Mouse (Mus musculus) left cerebral cortex, postnatal 10 days (tissue): ENCODE results near the gene Bpifa5. TPM values are rescaled to one million over a fixed set of nuclear protein-coding genes. Genes with fewer than 3 reads are reported as not detected.
A peak's percentile ranks its signal among the peaks of the same experiment; 100 is the strongest.
"Not testable (repeated sequence)": the region's sequence is repeated elsewhere in the genome, so short reads cannot be mapped to it uniquely, and the experiment has no call there.

Source experiments
- DNase-seq, 2 experiments: peaks; one replicate each; pipeline ENCODE4 v3.0.0; 2021 to 2022; ENCODE audit warnings: low spot score in 2 of 2, mixed read lengths in 1 of 2; ENCODE audit errors: extremely low spot score in 1 of 2
- intact Hi-C: fragments of 180-260 bp; cut with DNase I; formaldehyde crosslinking; loops from one replicate; pipeline ENCODE4 v1.15.1; 2025
- total RNA-seq, 2 experiments: library from RNA; stranded (reverse); gene quantifications; 2 replicates each; pipeline ENCODE4 v1.2.3; 2021

The Bpifa5 gene
- total RNA-seq: not detected

DNA sequence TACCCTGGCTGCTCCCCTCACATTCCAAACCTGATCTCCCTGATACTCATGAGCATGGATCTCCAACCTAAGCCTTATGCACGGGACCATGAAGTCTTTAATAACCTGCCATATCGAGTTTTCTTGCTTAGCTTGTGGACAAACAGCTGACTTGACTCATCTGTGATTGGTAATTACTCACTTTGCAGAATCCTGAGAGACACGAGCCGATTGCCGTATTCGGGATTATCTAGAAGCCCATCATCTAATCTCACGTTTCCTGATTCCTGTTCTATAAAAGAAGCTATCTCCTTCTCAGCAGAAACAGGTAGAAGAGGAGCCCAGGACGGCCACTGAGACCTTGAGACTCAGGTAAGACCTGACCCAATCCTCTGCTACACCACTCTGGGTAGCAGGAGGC lies at the start of gene Bpifa5:
TSS of gene Bpifa5 (plus strand) at position 301 of the 400 bp plus-strand sequence.
- DNase-seq: no peak
- intact Hi-C loops: no loop called here

DNA sequence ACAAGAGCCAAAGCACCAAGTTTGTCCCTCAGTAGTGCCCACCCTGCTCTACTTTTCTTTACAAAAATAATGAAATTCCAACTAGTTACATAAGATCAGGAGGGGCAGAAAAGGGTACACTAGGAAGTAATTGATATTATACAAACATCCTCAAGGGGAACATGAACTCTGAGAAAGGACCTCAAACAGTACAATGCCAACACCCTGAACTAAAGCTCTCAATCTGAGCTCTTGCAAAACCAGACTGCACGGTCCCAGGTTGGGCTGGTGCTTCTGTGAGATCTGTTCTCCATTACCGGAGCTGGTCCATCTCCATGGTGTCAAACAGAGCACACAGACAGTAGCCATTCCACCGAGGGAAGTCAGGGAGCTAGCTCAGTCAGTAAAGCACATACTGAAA lies 45.0 kb upstream of the Bpifa5 start:
- intact Hi-C loops: no loop called here
- DNase-seq: no peak

DNA sequence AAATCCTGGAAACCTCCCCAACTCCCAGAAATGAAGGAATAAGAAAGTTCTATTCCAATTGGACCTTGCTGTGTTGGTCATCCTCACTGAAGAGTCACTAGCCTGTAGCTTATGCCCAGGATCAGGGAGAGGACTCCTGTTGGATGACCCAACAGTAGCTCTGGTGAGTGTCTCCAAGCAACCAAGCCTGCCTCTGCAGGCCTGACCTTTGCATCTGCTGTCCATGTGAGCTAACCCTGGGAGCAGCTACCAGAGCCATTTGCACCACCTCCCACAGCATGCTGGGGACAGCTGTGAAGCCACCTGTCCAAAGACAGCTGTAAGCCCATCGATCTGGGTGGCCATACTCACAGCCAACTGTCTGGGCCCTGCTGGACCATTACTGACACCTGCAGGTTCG lies 32.3 kb upstream of the Bpifa5 start, which contains the start of gene Bpifa3:
TSS of gene Bpifa3 (plus strand) at position 217 of the 400 bp plus-strand sequence.
- intact Hi-C loops: no loop called here

DNA sequence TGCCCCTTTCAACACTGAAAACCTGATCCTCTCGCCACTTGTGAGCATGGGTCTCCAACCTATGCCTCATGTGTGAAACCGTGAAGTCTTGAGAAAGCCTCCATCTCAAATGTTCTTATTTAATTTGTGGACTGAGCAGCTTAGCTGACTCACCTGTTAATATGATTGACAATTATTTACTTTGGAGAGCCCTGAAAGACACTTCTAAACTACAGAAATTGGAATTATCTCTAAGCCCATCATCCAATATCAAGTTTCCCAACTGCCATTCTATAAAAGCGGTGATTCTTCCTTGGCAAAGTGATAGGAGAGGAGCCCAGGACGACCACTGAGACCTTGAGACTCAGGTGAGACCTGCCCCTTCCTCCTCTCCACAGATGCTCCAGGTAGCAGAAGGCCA lies 19.8 kb upstream of the Bpifa5 start, which contains the start of gene Bpifa1:
TSS of gene Bpifa1 (plus strand) at position 301 of the 400 bp plus-strand sequence.
- intact Hi-C loops: no loop called here
- DNase-seq: no peak

More for the DNA sequence above, 32.3 kb upstream of the Bpifa5 start, which contains the start of gene Bpifa3:
- DNase-seq: no peak

DNA sequence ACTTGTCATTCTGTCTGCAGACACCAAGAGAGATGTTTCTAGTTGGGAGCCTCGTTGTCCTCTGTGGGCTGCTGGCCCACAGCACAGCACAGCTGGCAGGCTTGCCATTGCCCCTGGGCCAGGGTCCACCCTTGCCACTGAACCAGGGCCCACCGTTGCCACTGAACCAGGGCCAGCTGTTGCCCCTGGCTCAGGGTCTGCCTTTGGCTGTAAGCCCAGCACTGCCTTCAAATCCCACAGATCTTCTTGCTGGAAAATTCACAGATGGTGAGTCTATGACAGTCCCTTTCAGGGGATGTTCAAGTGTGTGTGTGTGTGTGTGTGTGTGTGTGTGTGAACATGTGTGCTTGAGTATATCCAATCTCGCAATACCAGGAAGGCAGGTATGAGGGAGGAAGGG lies 18.7 kb upstream of the Bpifa5 start:
- intact Hi-C loops: no loop called here
- DNase-seq: peak; percentile 13 to 37

DNA sequence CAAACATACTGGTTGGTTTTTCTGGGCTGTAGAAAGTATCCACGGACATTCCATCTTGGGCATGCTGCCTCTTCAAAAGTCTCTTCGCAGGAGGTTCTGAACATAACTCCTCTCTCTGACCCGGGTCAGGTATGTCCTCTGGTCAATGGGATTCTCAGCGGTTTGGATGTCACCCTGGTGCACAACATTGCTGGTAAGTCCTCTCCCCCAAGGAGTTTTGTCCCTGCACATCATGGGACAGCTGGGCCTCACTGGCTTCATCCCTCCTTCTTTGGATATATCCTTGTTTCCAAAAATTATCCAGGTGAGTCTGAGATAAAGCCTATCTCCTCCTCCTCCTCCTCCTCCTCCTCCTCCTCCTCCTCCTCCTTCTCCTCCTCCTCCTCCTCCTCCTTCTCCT lies 14.9 kb upstream of the Bpifa5 start:
- intact Hi-C loops: no loop called here
- DNase-seq: no peak

DNA sequence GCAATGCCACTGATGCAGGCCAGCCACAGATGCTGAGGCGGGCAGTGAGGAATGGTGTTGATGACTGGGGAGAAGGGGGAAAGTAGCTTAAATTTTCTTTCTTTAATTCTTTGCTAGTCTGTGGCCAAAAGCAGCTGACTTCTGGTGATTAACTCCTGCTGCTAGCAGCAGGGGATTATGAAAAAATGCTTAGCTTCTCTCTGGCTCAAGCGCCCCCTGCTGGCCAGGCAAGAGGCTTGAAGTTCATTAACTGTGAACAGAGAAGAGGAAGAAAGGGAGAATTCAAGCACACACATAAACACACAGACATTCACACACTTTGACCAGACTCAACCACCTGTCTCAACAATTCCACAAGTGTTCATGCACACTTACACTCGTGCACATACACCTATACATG lies 4.0 kb upstream of the Bpifa5 start:
- peak; percentile 5 to 49 for DNase-seq
- intact Hi-C loops: no loop called here

DNA sequence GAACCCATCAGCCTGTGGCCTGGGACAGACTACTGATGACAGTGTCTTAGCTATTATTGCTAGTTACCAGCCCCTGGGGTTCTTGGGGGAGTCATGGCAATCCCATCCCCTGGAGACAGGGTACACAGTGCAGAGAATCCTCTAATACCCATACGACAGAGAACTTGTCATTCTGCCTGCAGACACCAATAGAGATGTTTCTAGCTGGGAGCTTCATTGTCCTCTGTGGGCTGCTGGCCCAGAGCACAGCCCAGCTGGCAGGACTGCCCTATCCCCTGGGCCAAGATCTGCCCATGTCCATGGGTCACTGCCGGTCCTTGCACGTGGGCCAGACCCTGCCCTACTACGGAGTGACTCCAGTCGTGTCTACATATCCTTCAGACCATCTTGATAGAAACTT lies 899 bp downstream of the Bpifa5 start:
- intact Hi-C loops: no loop called here
- DNase-seq: no peak

DNA sequence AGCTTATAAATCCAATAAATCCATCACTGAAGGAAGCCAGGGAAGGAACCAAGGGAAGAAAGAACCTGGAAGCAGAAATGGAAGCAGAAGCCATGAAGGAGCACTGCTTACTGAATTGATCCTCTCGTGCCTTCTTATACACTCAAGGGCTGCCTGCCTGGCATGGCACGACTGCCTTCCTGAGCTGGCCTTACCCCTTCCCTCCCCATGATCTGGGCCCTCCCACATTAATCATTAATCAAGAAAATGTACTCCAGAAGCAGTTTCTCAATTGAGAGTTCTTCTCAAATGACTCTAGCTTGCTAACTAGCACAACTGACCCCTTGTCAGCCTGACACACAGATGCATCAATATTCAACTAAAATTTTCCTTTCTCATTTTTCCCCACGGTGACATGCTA lies 6.8 kb downstream of the Bpifa5 start:
- no peak for DNase-seq
- intact Hi-C loops: no loop called here

DNA sequence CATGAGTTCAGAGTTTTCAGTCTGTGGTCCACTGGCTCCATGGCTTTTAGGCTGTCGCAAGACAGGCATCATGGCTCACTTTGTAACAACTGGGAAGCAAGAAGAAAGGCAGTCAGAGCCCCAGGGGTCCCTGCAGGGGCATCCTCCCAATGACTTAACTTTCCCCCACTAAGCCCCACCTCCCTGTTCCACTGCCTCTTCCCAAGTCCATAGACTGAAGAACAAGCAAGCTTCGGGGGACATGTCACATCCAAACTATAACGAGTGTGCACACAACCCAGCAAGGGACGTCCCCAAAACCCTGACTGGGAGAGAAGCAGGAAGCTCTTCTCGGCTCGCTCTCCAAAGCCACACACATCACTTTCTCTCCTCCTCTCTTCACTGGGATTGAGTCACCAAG lies 9.2 kb downstream of the Bpifa5 start:
- DNase-seq: no peak
- intact Hi-C loops: no loop called here

DNA sequence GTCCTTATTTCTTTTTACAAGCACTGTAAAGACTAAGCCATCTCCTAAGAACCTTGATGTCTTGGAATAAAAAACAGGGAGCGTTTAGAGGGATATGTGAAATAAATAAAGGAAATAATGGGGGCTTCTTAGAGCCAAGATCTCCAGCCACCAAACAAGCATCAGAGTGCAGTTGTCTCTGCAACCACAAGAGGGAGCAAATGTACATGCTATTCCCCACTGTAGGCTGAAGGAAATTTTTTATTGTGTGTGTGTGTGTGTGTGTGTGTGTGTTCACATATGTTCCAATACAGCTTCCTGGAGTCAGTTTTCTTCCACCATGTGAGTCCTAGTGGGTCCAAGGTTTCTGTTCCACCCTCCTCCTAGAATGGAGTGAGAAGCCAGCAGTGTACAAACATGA lies 10.9 kb downstream of the Bpifa5 start:
- intact Hi-C loops: no loop called here
- peak; percentile 43 to 44 for DNase-seq

DNA sequence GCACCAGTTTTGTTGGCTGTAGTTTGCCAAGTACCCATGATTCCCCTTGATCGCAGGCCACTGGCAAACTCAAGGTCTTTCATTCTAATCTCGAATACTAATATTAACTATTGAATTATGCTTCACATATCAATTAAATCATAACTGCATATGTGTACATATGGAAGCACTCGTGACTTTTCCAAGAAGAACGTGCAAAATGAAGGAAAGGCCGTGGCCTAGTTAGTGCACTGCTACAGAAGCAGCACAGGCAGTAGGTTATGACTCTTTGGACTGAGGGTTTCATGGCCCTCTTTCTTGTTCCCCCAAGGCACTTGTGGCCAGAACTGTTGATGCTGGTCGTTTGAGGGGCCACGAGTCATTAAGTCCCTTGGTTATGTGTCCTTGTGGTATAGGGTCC lies 19.5 kb downstream of the Bpifa5 start:
- DNase-seq, intact Hi-C loops: not testable (repeated sequence)

DNA sequence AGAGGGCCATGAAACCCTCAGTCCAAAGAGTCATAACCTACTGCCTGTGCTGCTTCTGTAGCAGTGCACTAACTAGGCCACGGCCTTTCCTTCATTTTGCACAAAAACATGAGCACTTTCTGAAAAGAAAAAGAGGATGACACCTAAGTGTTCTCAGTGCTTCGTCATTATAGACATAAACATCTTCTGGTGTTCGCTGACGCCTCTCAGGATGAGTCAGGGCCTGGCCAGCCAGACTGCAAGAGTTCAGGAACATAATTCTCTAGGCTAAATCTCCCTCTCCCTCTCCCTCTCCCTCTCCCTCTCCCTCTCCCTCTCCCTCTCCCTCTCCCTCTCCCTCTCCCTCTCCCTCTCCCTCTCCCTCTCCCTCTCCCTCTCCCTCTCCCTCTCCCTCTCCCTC lies 20.7 kb downstream of the Bpifa5 start:
- DNase-seq, intact Hi-C loops: not testable (repeated sequence)

DNA sequence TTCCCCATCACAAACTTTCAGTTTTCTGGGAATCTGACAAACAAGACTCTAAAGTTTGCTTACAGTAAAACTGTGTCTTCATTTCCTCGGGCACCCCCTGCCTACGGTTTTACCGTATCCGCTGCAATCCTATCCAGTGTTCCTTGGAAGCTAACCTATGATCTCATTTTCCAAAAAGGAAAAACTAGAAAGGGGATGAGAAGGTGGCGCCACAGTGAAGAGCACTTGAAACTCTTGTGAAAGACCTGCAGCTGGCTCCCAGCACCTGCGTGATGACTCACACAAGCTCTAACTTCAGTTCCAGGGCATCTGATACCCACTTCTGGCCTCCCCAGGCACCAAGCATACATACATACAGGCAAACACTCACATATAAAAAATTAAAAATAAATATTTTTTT lies 22.9 kb downstream of the Bpifa5 start:
- DNase-seq: no peak
- intact Hi-C loops: no loop called here

DNA sequence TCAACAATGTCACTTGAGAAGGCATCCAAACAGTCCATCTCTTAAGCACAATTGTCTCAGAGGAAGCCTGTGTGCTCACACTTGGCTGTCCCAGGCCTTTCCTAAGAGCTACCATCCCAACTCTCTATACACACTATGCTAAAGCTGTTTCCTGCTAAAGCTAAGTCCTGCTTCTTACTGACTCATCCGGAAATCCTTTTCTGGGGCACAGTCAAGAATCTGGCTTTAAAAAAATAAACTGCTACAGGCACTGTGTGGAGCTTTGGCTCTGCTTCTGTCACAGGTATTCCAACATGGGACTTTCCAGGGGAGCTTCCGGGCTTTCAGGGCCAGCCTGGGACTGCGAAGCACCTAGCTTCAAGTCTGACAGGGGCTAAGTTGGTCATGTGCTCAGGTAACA lies 23.3 kb downstream of the Bpifa5 start:
- intact Hi-C loops: no loop called here
- peak in 1 of 2 experiments; percentile 46 for DNase-seq

DNA sequence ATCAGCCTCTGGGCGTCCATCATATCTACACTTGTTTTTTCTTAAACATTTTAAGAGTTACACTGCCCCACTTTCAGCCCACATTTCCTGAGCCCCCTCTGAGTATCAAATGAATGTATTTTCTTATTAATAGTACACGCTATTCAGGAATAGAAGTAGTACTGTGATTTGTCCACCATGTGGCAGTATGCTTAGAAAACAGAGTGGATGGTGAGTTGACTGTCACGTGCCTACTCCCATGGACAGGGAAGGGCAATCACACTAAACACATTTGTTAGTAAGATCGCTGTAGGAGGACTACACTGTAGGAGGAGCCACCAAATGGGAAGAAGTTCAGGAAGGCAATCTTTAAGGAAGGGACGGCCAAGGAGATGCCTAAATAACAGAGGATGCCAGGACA lies 25.1 kb downstream of the Bpifa5 start:
- peak in 1 of 2 experiments; percentile 6 for DNase-seq
- intact Hi-C loops: no loop called here

DNA sequence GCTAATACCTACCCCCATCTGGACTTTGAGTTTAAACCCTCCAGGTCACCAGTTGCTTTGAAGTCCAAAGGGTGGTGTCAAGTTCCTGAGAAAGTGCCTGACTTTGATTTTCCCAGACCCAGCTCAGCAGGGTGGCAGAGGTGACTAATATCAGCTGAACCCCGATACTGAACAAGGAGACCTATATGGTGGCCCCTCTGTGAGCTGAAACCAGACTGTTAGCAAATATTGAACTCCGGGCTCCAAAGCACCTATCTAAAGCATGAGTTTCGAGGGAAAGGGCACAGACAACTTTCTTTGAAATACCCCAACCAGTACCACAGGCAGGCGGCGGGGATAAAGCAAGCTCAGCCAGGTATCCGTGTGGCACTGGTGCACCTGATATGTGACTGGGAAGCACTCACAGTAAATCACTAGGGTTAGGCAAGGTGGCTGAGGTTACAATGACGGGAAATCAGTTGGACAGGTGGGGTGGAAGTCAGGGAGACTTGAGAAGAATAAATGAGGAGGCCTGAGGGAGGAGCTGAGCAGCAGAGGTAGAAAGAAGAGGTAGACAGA lies 27.5 kb downstream of the Bpifa5 start:
- intact Hi-C loops: no loop called here
- peak in 1 of 2 experiments; percentile 7 for DNase-seq

DNA sequence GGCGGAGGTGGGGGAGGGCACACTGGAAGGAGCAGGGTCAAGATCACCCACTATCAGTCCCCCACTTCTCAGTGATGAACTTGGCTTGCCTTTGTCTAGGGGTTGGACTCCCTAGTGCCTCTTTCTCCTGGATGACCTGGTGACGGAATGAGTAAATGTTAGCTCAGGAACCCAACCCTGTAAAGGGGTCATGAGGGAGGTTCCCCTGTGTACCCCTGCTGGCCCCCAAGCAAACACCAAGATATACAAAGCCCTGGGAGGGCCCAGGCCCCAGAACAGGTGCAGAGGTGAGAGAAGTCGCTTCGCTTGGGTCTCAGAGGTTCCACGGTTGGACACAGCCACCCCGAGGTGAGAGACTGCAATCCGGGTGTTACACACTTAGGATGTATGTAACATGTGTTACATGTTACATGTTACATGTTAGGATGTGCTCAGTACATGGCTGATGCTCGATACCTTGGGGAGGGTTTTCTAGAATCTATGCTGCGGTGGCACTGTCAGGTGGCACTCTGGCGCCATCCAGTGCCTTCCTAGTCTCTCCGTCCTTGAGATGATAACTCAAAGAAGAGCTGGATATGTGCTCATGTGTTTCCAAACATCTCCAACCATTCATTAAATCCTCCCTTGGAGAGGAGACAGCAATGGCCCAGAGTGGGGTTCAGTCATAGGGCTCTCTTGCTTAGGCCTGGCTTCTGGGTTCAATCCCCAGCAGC lies 28.3 kb downstream of the Bpifa5 start, which contains the start of gene Bpifb1:
TSS of gene Bpifb1 (plus strand) at position 273 of the 713 bp plus-strand sequence.
- DNase-seq: peak in 1 of 2 experiments; percentile 12
- intact Hi-C loops: no loop called here

DNA sequence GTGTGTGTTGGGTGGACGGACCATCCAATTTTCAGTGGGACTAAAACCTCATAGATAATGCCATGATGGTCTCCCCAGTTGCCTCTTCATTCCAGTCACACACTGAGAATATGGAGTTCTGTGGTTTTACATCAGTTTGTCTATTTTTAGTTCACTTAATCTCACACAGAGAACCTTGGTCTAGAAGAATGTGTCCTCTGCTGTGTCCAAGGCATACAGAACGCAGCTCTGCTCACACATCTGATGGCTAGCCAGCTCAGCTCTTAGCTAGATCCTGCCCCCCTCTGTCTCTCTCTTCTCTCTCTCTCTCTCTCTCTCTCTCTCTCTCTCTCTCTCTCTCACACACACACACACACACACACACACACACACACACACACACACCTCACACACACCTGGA lies 29.7 kb downstream of the Bpifa5 start:
- DNase-seq: no peak
- intact Hi-C loops: no loop called here

DNA sequence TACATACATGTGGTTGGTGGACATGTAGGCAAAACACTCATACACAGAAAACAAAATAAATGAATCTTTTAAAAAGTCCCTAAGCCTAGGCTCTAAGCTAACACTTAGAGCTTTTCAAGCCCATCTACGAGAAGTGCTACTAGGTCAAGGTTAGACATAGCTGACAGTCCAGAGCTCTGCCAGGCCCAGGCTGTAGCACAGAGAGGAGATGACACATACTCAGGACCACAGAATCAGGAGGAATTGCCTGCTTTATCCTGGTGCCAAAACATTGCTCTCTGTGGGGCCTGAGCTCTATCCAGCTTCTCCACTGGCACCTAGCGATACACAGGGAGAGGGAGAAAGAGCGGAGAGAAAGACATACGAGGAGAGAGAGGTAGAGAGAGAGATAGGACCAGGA lies 30.7 kb downstream of the Bpifa5 start:
- intact Hi-C loops: no loop called here
- no peak for DNase-seq
